Mouse (Mus musculus): ENCODE data around the gene Pde6b.

DNA sequence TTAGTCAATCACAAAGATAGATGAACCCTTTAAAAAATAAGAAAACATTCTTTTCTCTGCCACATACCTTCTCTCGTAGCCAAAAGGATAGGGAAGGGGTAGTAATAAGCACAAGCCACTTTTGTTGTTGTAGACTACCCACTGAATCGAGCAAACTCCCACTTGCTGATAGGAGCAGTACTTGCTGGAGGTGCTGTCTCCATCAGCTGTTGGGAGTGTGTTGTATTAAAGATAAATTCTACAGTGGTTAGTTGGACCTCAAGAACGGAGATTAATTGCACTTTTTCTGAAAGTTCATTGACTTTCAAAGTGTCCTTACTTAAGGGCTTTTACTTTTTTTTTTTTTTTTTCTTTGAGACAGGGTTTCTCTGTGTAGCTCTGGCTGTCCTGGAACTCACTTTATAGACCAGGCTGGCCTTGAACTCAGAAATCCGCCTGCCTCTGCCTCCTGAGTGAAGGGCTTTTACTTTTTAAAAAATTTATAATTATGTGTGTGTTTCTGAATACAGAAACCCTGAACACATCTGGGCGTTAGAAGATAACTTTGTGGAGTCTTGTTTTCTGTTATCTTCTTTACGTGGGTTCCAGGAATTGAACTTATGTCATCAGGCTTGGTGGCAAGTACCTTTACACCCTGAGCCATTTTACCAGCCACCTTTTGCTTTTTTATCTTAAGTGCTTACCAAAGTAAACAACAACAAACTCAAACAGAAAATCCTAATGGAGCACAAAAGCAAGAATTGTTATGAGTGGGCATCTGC, 77.1 kb downstream of the Pde6b start:
- no peak for TF ChIP-seq CTCF (IDR thresholded peaks at IDR 0.05; ENCODE audit: low read depth, low read length)
- TF ChIP-seq POLR2A (IDR thresholded peaks at IDR 0.05; ENCODE audit: extremely low read depth, insufficient read depth, low read length): no peak
